Mouse (Mus musculus) layer of hippocampus, adult 18-20 months (tissue): Measurements from ENCODE around the gene Fggy. TPM values are rescaled to one million over a fixed set of nuclear protein-coding genes. Genes with fewer than 3 reads are reported as not detected.

Experiments
- DNase-seq, 2 experiments: peaks; one replicate each; pipeline ENCODE4 v3.0.0; 2022; ENCODE audit warnings: low spot score in 2 of 2
- total RNA-seq, 2 experiments: library from RNA; stranded (reverse); gene quantifications; 2 replicates each; pipeline ENCODE4 v1.2.3; 2021

Gene Fggy
- total RNA-seq, 2 experiments from 2014 or later: 14.9 to 15.5 TPM

GRCm38 (mm10) chr4:95723615-95724014 is 166.3 kb downstream of the Fggy start:
- DNase-seq: no peak

- DNase-seq: no peak
Measured at GRCm38 (mm10) chr4:95726361-95726760, 169.1 kb downstream of the Fggy start.

GRCm38 (mm10) chr4:95729142-95729826 is 172.0 kb downstream of the Fggy start:
- DNase-seq: no peak

- DNase-seq: no peak
Measured at GRCm38 (mm10) chr4:95731110-95731509, 173.8 kb downstream of the Fggy start.

GRCm38 (mm10) chr4:95733397-95734249 is 176.3 kb downstream of the Fggy start:
- peak in 1 of 2 experiments; percentile 46 for DNase-seq

GRCm38 (mm10) chr4:95735967-95736366 is 178.7 kb downstream of the Fggy start:
- DNase-seq: no peak

- DNase-seq: no peak
Measured at GRCm38 (mm10) chr4:95736674-95737073, 179.4 kb downstream of the Fggy start.

- no peak for DNase-seq
Measured at GRCm38 (mm10) chr4:95738179-95738578, 180.9 kb downstream of the Fggy start.

- no peak for DNase-seq
Measured at GRCm38 (mm10) chr4:95738725-95739124, 181.4 kb downstream of the Fggy start.

GRCm38 (mm10) chr4:95741115-95741734 is 183.9 kb downstream of the Fggy start:
- no peak for DNase-seq

- DNase-seq: peak; percentile 29 to 75
Measured at GRCm38 (mm10) chr4:95742986-95743385, 185.7 kb downstream of the Fggy start.

- no peak for DNase-seq
Measured at GRCm38 (mm10) chr4:95746954-95747353, 189.6 kb downstream of the Fggy start.

- DNase-seq: no peak
Measured at GRCm38 (mm10) chr4:95747415-95748202, 190.3 kb downstream of the Fggy start.

GRCm38 (mm10) chr4:95750186-95750585 is 192.9 kb downstream of the Fggy start:
- DNase-seq: no peak

GRCm38 (mm10) chr4:95752538-95753188 is 195.4 kb downstream of the Fggy start:
- no peak for DNase-seq

GRCm38 (mm10) chr4:95759027-95759731 is 201.9 kb downstream of the Fggy start:
- DNase-seq: no peak

GRCm38 (mm10) chr4:95765359-95765758 is 208.1 kb downstream of the Fggy start:
- DNase-seq: no peak

GRCm38 (mm10) chr4:95770469-95770868 is 213.2 kb downstream of the Fggy start:
- DNase-seq: no peak

- DNase-seq: no peak
Measured at GRCm38 (mm10) chr4:95771542-95771941, 214.2 kb downstream of the Fggy start.

- DNase-seq: no peak
Measured at GRCm38 (mm10) chr4:95771945-95772344, 214.6 kb downstream of the Fggy start.
